Mouse (Mus musculus): ENCODE data around the gene Asl. TPM values are rescaled to one million over a fixed set of nuclear protein-coding genes. Genes with fewer than 3 reads are reported as not detected.

The Asl gene
- total RNA-seq, 2 experiments from 2014 or later, result 6.4 to 11.3 TPM

- intact Hi-C loops (cut with DNase I), result no loop called here
- DNase-seq, result no peak
These were observed 57.6 kb downstream of the Asl start for GRCm38 (mm10) chr5:129971491-129971890.

GRCm38 (mm10) chr5:129968417-129968816 is 60.6 kb downstream of the Asl start:
- intact Hi-C loops (cut with DNase I), result no loop called here
- no peak for DNase-seq

- intact Hi-C loops (cut with DNase I), result no loop called here
- no peak for DNase-seq
These were observed 62.6 kb downstream of the Asl start for GRCm38 (mm10) chr5:129966448-129966847.

- intact Hi-C loops (cut with DNase I), result no loop called here
These were observed 65.8 kb downstream of the Asl start for GRCm38 (mm10) chr5:129963224-129963623.

More at GRCm38 (mm10) chr5:129963224-129963623, 65.8 kb downstream of the Asl start:
- no peak for DNase-seq

Other genes with a start within 250 kb of the Asl start
- gene Psph, start 241.8 kb downstream of the Asl start, total RNA-seq (2021), result 10 to 100 TPM; 13.1 to 15.2 TPM
- gene Sumf2, start 182.3 kb downstream of the Asl start, total RNA-seq (2021), result 1 to 10 TPM; 5.0 to 5.9 TPM
- 100 to 1,000 TPM; 563 to 618 TPM for gene Chchd2, start 141.8 kb downstream of the Asl start, total RNA-seq (2021)
- gene Zbed5, start 133.5 kb downstream of the Asl start, total RNA-seq (2021), result under 1 TPM; 0.23 to 0.27 TPM
- 100 to 1,000 TPM; 374 to 387 TPM for gene Phkg1, start 130.7 kb downstream of the Asl start, total RNA-seq (2021)
- under 1 TPM; 0.48 to 0.52 TPM for gene Nupr1l, start 120.7 kb downstream of the Asl start, total RNA-seq (2021)
- 10 to 100 TPM; 20.2 to 22.1 TPM for gene Vkorc1l1, start 87.3 kb downstream of the Asl start, total RNA-seq (2021)
- gene Gusb, start 26.2 kb downstream of the Asl start, total RNA-seq (2021), result 1 to 10 TPM; 7.3 to 8.0 TPM
- gene Crcp, start within 50 bp of the Asl start, total RNA-seq (2021), result 10 to 100 TPM; 16.0 to 16.4 TPM
- gene Tpst1, start 44.1 kb upstream of the Asl start, total RNA-seq (2021), result 1 to 10 TPM; 4.0 to 6.0 TPM
- gene Kctd7, start 115.6 kb upstream of the Asl start, total RNA-seq (2021), result 1 to 10 TPM; 1.8 to 2.2 TPM
- gene Rabgef1, start 142.6 kb upstream of the Asl start, total RNA-seq (2021), result 10 to 100 TPM; 67.7 to 81.8 TPM
- 10 to 100 TPM; 30.9 to 43.7 TPM for gene Tmem248, start 187.8 kb upstream of the Asl start, total RNA-seq (2021)
- gene Sbds, start 226.3 kb upstream of the Asl start, total RNA-seq (2021), result 10 to 100 TPM; 24.1 to 24.6 TPM
- 10 to 100 TPM in 1 of 2 experiments, 1 to 10 TPM in 1; 9.6 to 10.3 TPM for gene Tyw1, start 226.4 kb upstream of the Asl start, total RNA-seq (2021)

All from gastrocnemius, postnatal 36 days (tissue).